ENCODE assay signal across 11 mouse cellular contexts in genomic region chr14:45464036-45465035, GRCm38 (mm10). TPM values are rescaled to one million over a fixed set of nuclear protein-coding genes. Genes with fewer than 3 reads are reported as not detected.
DNase-seq lines count a peak whose midpoint lies in the region; ATAC-seq and TF ChIP-seq lines count a peak whose summit lies in the region.
"Had no signal": no experiment of that assay in that cellular context is flagged by ENCODE, and none has a peak within 500 bp of the region (broad histone marks: within the 10 kb centered on the region; RNA-seq: fewer than 3 reads in every experiment).

No protein-coding gene starts in this region.

- WGBS in kidney, adult 2 months, result 60% methylated on average over 19 of the region's 19 CpGs
- 71% methylated on average over 19 of the region's 19 CpGs for WGBS in midbrain, postnatal 0 days
- WGBS in midbrain, embryonic 16.5 days, result 67% methylated on average over 19 of the region's 19 CpGs
- 63% methylated on average over 19 of the region's 19 CpGs for WGBS in intestine, embryonic 14.5 days
- WGBS in stomach, embryonic 16.5 days, result 62% methylated on average over 19 of the region's 19 CpGs

- H3K9me3 ChIP-seq in midbrain, postnatal 0 days (ENCODE audit: low read length), result no peaks in the 10 kb centered on the region
- no peaks in the 10 kb centered on the region for H3K9me3 ChIP-seq in midbrain, embryonic 16.5 days (replicated peaks; ENCODE audit: control insufficient read depth, low read length, poor library complexity, severe bottlenecking)
- H3K9me3 ChIP-seq in intestine, embryonic 14.5 days (ENCODE audit: control insufficient read depth, low read length), result no peaks in the 10 kb centered on the region
- H3K9me3 ChIP-seq in stomach, embryonic 16.5 days (replicated peaks; ENCODE audit: control insufficient read depth, low read length), result no peaks in the 10 kb centered on the region
- H3K9me3 ChIP-seq: hindbrain, embryonic 15.5 days had no signal

- H3K4me2 ChIP-seq in midbrain, postnatal 0 days (ENCODE audit: low read depth, low read length, poor library complexity, severe bottlenecking), result no peak overlapping the region
- H3K4me2 ChIP-seq in midbrain, embryonic 16.5 days (ENCODE audit: low read length), result no peak overlapping the region
- H3K4me2 ChIP-seq in intestine, embryonic 14.5 days (ENCODE audit: low read length), result no peak overlapping the region
- no peak overlapping the region for H3K4me2 ChIP-seq in stomach, embryonic 16.5 days (ENCODE audit: low read depth, low read length)
- H3K4me2 ChIP-seq: hindbrain, embryonic 15.5 days had no signal

- H3K9ac ChIP-seq in midbrain, postnatal 0 days (replicated peaks; ENCODE audit: low read length, poor library complexity, severe bottlenecking), result 0 out of 2 replicates have a peak overlapping the region, but pooled peaks have one; percentile 19
- no peak overlapping the region for H3K9ac ChIP-seq in midbrain, embryonic 16.5 days (ENCODE audit: low read depth, low read length)
- H3K9ac ChIP-seq in intestine, embryonic 14.5 days (ENCODE audit: low read length), result no peak overlapping the region
- H3K9ac ChIP-seq in stomach, embryonic 16.5 days (ENCODE audit: low read length), result peak overlapping the region; percentile 46
- H3K9ac ChIP-seq: hindbrain, embryonic 15.5 days had no signal

- no peak for TF ChIP-seq POLR2A in kidney, adult 2 months (IDR thresholded peaks at IDR 0.05; ENCODE audit: low read depth, low read length)

- TF ChIP-seq CTCF in kidney, adult 2 months (conservative IDR thresholded peaks at IDR 0.05; ENCODE audit: insufficient read depth, insufficient read length, low read depth, low read length), result no peak
- no peak for TF ChIP-seq CTCF in midbrain, postnatal 0 days (IDR thresholded peaks at IDR 0.05)

- ATAC-seq in midbrain, postnatal 0 days (ENCODE audit: low FRiP score), result no peak
- no peak for ATAC-seq in midbrain, embryonic 16.5 days
- no peak for ATAC-seq in intestine, embryonic 14.5 days (replicated peaks; ENCODE audit: low FRiP score, low TSS enrichment, low read depth)
- ATAC-seq in stomach, embryonic 16.5 days (ENCODE audit: insufficient read depth, low FRiP score), result 0 out of 2 replicates have a peak, but pooled peaks have one; percentile 34

- peaks cover 10% of the 10 kb centered on the region for H3K4me1 ChIP-seq in kidney, adult 2 months (ENCODE audit: control insufficient read depth, insufficient read depth, low read length)
- peaks cover 12% of the 10 kb centered on the region for H3K4me1 ChIP-seq in midbrain, postnatal 0 days (ENCODE audit: insufficient read depth, low read length)
- H3K4me1 ChIP-seq in midbrain, embryonic 16.5 days (ENCODE audit: control insufficient read depth, insufficient read depth, low read length), result peaks cover 15% of the 10 kb centered on the region
- H3K4me1 ChIP-seq in intestine, embryonic 14.5 days (replicated peaks; ENCODE audit: control insufficient read depth, insufficient read depth, low read length), result peaks cover 24% of the 10 kb centered on the region
- H3K4me1 ChIP-seq in stomach, embryonic 16.5 days (ENCODE audit: control insufficient read depth, insufficient read depth, low read length), result peaks cover 9% of the 10 kb centered on the region; the same call in 1 of the 2 replicates

- no peak overlapping the region for H3K4me3 ChIP-seq in kidney, adult 2 months (ENCODE audit: insufficient read depth, low read depth, low read length)
- H3K4me3 ChIP-seq in midbrain, postnatal 0 days (ENCODE audit: low read depth, low read length), result no peak overlapping the region
- no peak overlapping the region for H3K4me3 ChIP-seq in midbrain, embryonic 16.5 days (ENCODE audit: low read depth, low read length)
- no peak overlapping the region for H3K4me3 ChIP-seq in intestine, embryonic 14.5 days (ENCODE audit: low read depth, low read length)
- H3K4me3 ChIP-seq in stomach, embryonic 16.5 days (replicated peaks; ENCODE audit: low read length), result no peak overlapping the region
- H3K4me3 ChIP-seq: hindbrain, embryonic 15.5 days had no signal

- peaks cover 28% of the 10 kb centered on the region for H3K36me3 ChIP-seq in kidney, adult 2 months (ENCODE audit: control insufficient read depth, insufficient read depth, low read length)
- peaks cover 46% of the 10 kb centered on the region for H3K36me3 ChIP-seq in midbrain, postnatal 0 days (ENCODE audit: insufficient read depth, low read length)
- peaks cover 24% of the 10 kb centered on the region for H3K36me3 ChIP-seq in midbrain, embryonic 16.5 days (ENCODE audit: control insufficient read depth, insufficient read depth, low read length)
- H3K36me3 ChIP-seq in intestine, embryonic 14.5 days (ENCODE audit: control insufficient read depth, insufficient read depth, low read length), result peaks cover 85% of the 10 kb centered on the region
- H3K36me3 ChIP-seq in stomach, embryonic 16.5 days (ENCODE audit: control insufficient read depth, insufficient read depth, low read length), result peaks cover 33% of the 10 kb centered on the region

- H3K27ac ChIP-seq in kidney, adult 2 months (ENCODE audit: insufficient read depth, low read depth, low read length), result peak overlapping the region; percentile 56
- H3K27ac ChIP-seq in midbrain, postnatal 0 days (ENCODE audit: low read depth, low read length), result no peak overlapping the region
- no peak overlapping the region for H3K27ac ChIP-seq in midbrain, embryonic 16.5 days (ENCODE audit: low read length)
- peak overlapping the region; percentile 67 for H3K27ac ChIP-seq in intestine, embryonic 14.5 days (ENCODE audit: low read depth)
- peak overlapping the region; percentile 75 for H3K27ac ChIP-seq in stomach, embryonic 16.5 days (ENCODE audit: low read length)

- no peaks in the 10 kb centered on the region for H3K27me3 ChIP-seq in kidney, adult 2 months (replicated peaks; ENCODE audit: control insufficient read depth, insufficient read depth, low read length)
- no peaks in the 10 kb centered on the region for H3K27me3 ChIP-seq in midbrain, postnatal 0 days (ENCODE audit: insufficient read depth, low read length)
- H3K27me3 ChIP-seq in midbrain, embryonic 16.5 days (ENCODE audit: control insufficient read depth, insufficient read depth, low read depth, low read length), result no peaks in the 10 kb centered on the region
- H3K27me3 ChIP-seq in intestine, embryonic 14.5 days (replicated peaks; ENCODE audit: control insufficient read depth, insufficient read depth, low read length), result no peaks in the 10 kb centered on the region
- no peaks in the 10 kb centered on the region for H3K27me3 ChIP-seq in stomach, embryonic 16.5 days (ENCODE audit: control insufficient read depth, insufficient read depth, low read length)
- H3K27me3 ChIP-seq: hindbrain, embryonic 15.5 days had no signal

- DNase-seq in kidney, adult 2 months, result no peak
- DNase-seq in kidney, adult 11 months, result no peak
- no peak for DNase-seq in midbrain, postnatal 0 days (ENCODE audit: low spot score)
- no peak for DNase-seq in intestine, embryonic 14.5 days (ENCODE audit: low spot score)
- DNase-seq in spleen, postnatal 36 days (ENCODE audit: low spot score in 2 of 2), result no peak
- no peak for DNase-seq in right cerebral cortex, adult 2 months (ENCODE audit: low spot score in 2 of 2)
- DNase-seq: cerebellum, postnatal 14 days; layer of hippocampus, adult 9-11 months had no signal

RNA-seq across cellular contexts. Expression of gene Gnpnat1, which starts 59.6 kb away (rescaled TPM):
- polyA plus RNA-seq in kidney, adult 2 months (2012; rRNA removed), result 8.0 and 10.1 TPM in 2 replicates
- total RNA-seq in midbrain, postnatal 0 days (2014; rRNA removed), result 17.6 and 26.2 TPM in 2 replicates
- 19.1 and 23.5 TPM in 2 replicates for polyA plus RNA-seq in midbrain, postnatal 0 days (2015; fragmentation: Nextera tagmentation; extraction: Ambion mirVana)
- 33.6 and 34.6 TPM in 2 replicates for polyA plus RNA-seq in midbrain, embryonic 16.5 days (2015; fragmentation: Nextera tagmentation; extraction: Ambion mirVana)
- polyA plus RNA-seq in intestine, embryonic 14.5 days (2014; fragmentation: Nextera tagmentation; extraction: Ambion mirVana), result 66.5 and 75.3 TPM in 2 replicates
- polyA plus RNA-seq in stomach, embryonic 16.5 days (2015; fragmentation: Nextera tagmentation; extraction: Ambion mirVana), result 45.5 and 55.1 TPM in 2 replicates

Comparison
In these comparisons a context has a peak if more than half of its experiments do, and no peak if none do; other contexts are left out.
1. H3K9ac ChIP-seq: peak in midbrain, postnatal 0 days (single experiment) and stomach, embryonic 16.5 days (single experiment); none in midbrain, embryonic 16.5 days (single experiment) and intestine, embryonic 14.5 days (single experiment).
2. H3K27ac ChIP-seq: peak in kidney, adult 2 months (single experiment), intestine, embryonic 14.5 days (single experiment) and stomach, embryonic 16.5 days (single experiment); none in midbrain, postnatal 0 days (single experiment) and midbrain, embryonic 16.5 days (single experiment).